Mouse (Mus musculus): Measurements from ENCODE around the gene Mrpl58. TPM values are rescaled to one million over a fixed set of nuclear protein-coding genes. Genes with fewer than 3 reads are reported as not detected.
A peak's percentile ranks its signal among the peaks of the same experiment; 100 is the strongest.

Mrpl58 gene
- total RNA-seq, 2 experiments from 2014 or later: 147 to 162 TPM

- DNase-seq: no peak
Observed at GRCm38 (mm10) chr11:115455619-115456018, 52.1 kb downstream of the Mrpl58 start.

DNA sequence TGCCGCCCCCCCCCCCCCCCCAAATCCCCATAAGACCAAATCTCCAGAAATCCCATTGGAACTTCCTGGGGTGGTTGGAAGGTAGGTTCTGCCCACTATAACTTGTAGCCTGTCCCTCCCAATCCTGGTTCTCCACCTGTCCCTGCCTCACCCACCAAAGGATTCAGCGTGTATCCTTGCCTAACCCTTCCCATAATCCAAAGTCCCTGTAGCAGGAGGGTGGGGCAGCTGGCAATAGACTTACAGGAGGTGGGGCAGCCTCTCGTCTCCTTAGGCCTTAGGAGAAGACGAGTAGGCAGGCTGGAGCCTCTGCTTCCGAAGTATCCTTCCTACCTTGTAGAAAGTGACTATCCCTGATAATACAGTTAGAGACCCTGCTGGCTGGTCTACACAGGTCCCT is 52.6 kb downstream of the Mrpl58 start:
- DNase-seq: no peak

DNA sequence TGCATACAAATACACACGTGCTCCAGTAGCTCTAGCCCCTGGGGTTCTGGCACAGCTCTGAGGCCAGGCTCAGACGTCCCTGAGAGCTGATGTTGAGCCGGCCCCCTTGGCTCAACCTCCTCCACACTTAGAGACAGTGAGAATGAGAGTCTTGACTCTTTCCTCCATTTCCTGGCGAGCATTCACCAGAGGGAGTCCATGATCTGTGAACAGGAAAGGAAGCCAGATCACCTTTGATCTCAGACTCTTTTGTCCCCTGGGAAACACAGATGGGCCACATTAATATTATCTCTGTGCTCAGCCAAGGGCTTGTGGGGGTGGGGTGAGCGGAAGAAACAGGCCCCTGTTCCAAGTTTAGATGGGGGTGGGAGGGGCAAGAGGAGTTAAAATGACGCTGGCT is 53.9 kb downstream of the Mrpl58 start:
- peak in 1 of 2 experiments; percentile 67 for DNase-seq

DNA sequence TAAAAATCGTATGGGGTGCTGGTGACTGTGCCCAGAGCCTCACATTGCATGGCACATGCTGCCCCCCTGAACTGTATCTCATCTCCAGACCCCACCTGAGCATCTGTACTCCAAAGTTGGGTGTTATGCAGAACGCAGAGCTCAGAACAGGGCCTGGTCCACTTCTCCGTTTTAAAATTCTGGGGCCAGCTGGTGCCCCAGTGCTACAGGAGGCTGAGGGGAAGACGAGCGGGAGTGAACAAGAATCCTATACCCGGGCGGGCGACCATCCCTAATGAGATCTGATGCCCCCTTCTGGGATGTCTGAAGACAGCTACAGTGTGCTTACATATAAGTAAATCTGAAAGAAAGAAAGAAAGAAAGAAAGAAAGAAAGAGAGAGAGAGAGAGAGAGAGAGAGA is 57.4 kb downstream of the Mrpl58 start:
- no peak for DNase-seq

GRCm38 (mm10) chr11:115461846-115462242 is 58.3 kb downstream of the Mrpl58 start:
- no peak for DNase-seq

Small RNA genes within 50 kb of the gene (microRNA-seq; reads per million reads assigned to microRNA genes)
- not detected for gene Mir3968

Other genes with a start within 250 kb of the Mrpl58 start
- gene Slc9a3r1, start 240.4 kb upstream of the Mrpl58 start, total RNA-seq (2021): 10 to 100 TPM; 18.1 to 20.3 TPM
- 10 to 100 TPM; 19.9 to 23.2 TPM for gene Tmem104, start 216.3 kb upstream of the Mrpl58 start, total RNA-seq (2021)
- gene Nat9, start 215.9 kb upstream of the Mrpl58 start, total RNA-seq (2021): 10 to 100 TPM; 26.7 to 29.4 TPM
- 1 to 10 TPM; 1.7 to 4.6 TPM for gene Grin2c, start 136.5 kb upstream of the Mrpl58 start, total RNA-seq (2021)
- gene Fdxr, start 126.7 kb upstream of the Mrpl58 start, total RNA-seq (2021): 1,000 to 10,000 TPM; 1,168 to 1,492 TPM
- 10 to 100 TPM; 47.5 to 75.9 TPM for gene Fads6, start 106.1 kb upstream of the Mrpl58 start, total RNA-seq (2021)
- not detected for gene Otop2, start 96.6 kb upstream of the Mrpl58 start, total RNA-seq (2021)
- gene Ush1g, start 81.7 kb upstream of the Mrpl58 start, total RNA-seq (2021): under 1 TPM; 0.40 to 0.49 TPM
- not detected for gene Otop3, start 69.0 kb upstream of the Mrpl58 start, total RNA-seq (2021)
- 10 to 100 TPM; 16.2 to 38.1 TPM for gene Hid1, start 36.0 kb upstream of the Mrpl58 start, total RNA-seq (2021)
- 100 to 1,000 TPM in 1 of 2 experiments, 10 to 100 TPM in 1; 82.1 to 136 TPM for gene Cdr2l, start 21.8 kb upstream of the Mrpl58 start, total RNA-seq (2021)
- 100 to 1,000 TPM; 567 to 597 TPM for gene Atp5h, start 16.2 kb downstream of the Mrpl58 start, total RNA-seq (2021)
- 10 to 100 TPM; 43.8 to 70.0 TPM for gene Kctd2, start 16.4 kb downstream of the Mrpl58 start, total RNA-seq (2021)
- gene Trim80, start 36.8 kb downstream of the Mrpl58 start, total RNA-seq (2021): under 1 TPM in 1 of 2 experiments, not detected in 1; 0.17 TPM
- under 1 TPM in 1 of 2 experiments, not detected in 1; 0.53 TPM for gene Slc16a5, start 58.7 kb downstream of the Mrpl58 start, total RNA-seq (2021)
- 1 to 10 TPM; 7.3 to 8.2 TPM for gene Armc7, start 71.9 kb downstream of the Mrpl58 start, total RNA-seq (2021)
- gene Nt5c, start 88.1 kb downstream of the Mrpl58 start, total RNA-seq (2021): 100 to 1,000 TPM in 1 of 2 experiments, 10 to 100 TPM in 1; 98.5 to 161 TPM
- 100 to 1,000 TPM in 1 of 2 experiments, 10 to 100 TPM in 1; 80.5 to 106 TPM for gene Jpt1, start 110.6 kb downstream of the Mrpl58 start, total RNA-seq (2021)
- 100 to 1,000 TPM; 248 to 259 TPM for gene Sumo2, start 132.5 kb downstream of the Mrpl58 start, total RNA-seq (2021)
- 10 to 100 TPM; 44.0 to 44.8 TPM for gene Nup85, start 160.7 kb downstream of the Mrpl58 start, total RNA-seq (2021)
- 100 to 1,000 TPM in 1 of 2 experiments, 10 to 100 TPM in 1; 97.7 to 102 TPM for gene Mrps7, start 200.2 kb downstream of the Mrpl58 start, total RNA-seq (2021)
- gene Gga3, start 200.3 kb downstream of the Mrpl58 start, total RNA-seq (2021): 10 to 100 TPM; 25.3 to 30.7 TPM
- 100 to 1,000 TPM in 1 of 2 experiments, 10 to 100 TPM in 1; 73.4 to 195 TPM for gene Mif4gd, start 209.2 kb downstream of the Mrpl58 start, total RNA-seq (2021)
- 10 to 100 TPM; 90.5 to 96.3 TPM for gene Slc25a19, start 224.5 kb downstream of the Mrpl58 start, total RNA-seq (2021)